Mouse (Mus musculus) hindbrain, embryonic 14.5 days (tissue): ENCODE measurements at regions not wholly inside any gene's neighbourhood (a gene's known extent, or its start where the extent isn't known, plus 50 kb on each side); places are given as distances from the start of the nearest gene placed in this dataset.
"Not testable (repeated sequence)": the region's sequence is repeated elsewhere in the genome, so short reads cannot be mapped to it uniquely, and the experiment has no call there.

ENCODE experiments used
- ATAC-seq: fragments of 200-750 bp; cut with Nextera tagmentation; 2 replicates; pipeline ENCODE4 v1.8.0; 2017; ENCODE audit warnings: moderate number of reproducible peaks, mild to moderate bottlenecking, moderate TSS enrichment, moderate library complexity; ENCODE audit not compliant: low FRiP score
- DNase-seq: peaks from one replicate; pipeline ENCODE4 v3.0.0-alpha.2; 2015; ENCODE audit warnings: low spot score
- H3K27ac ChIP-seq: fragments of 300-500 bp; sonication (generic); 2 replicates; pipeline ENCODE4 v1.5.1; 2014; ENCODE audit warnings: mild to moderate bottlenecking, moderate library complexity
- H3K27me3 ChIP-seq: fragments of 300-500 bp; sonication (generic); 2 replicates; pipeline ENCODE4 v1.6.1; 2014; ENCODE audit warnings: mild to moderate bottlenecking, low read length, mixed read lengths; ENCODE audit not compliant: control insufficient read depth, insufficient read depth
- H3K36me3 ChIP-seq: fragments of 300-500 bp; sonication (generic); replicated peaks from 2 replicates; pipeline ENCODE4 v1.6.1; 2014; ENCODE audit not compliant: control insufficient read depth, insufficient read depth
- H3K4me1 ChIP-seq: fragments of 300-500 bp; sonication (generic); replicated peaks from 2 replicates; pipeline ENCODE4 v1.6.1; 2014; ENCODE audit warnings: antibody characterized with exemption, low read length, mixed read lengths; ENCODE audit not compliant: control insufficient read depth, insufficient read depth
- H3K4me2 ChIP-seq: fragments of 300-500 bp; sonication (generic); replicated peaks from 2 replicates; pipeline ENCODE4 v1.6.1; 2014; ENCODE audit warnings: mild to moderate bottlenecking, moderate library complexity
- H3K4me3 ChIP-seq: fragments of 300-500 bp; sonication (generic); replicated peaks from 2 replicates; pipeline ENCODE4 v1.5.1; 2014; ENCODE audit warnings: mild to moderate bottlenecking, low read length
- H3K9ac ChIP-seq: fragments of 300-500 bp; sonication (generic); 2 replicates; pipeline ENCODE4 v1.6.1; 2014
- H3K9me3 ChIP-seq: fragments of 300-500 bp; sonication (generic); 2 replicates; pipeline ENCODE4 v1.6.1; 2016; ENCODE audit warnings: low read length; ENCODE audit not compliant: control insufficient read depth
- WGBS: fragments of 180-500 bp; shearing (Covaris S2); extraction: QIAGEN DNeasy Blood & Tissue Kit; methylation state at CpG from one replicate; pipeline ENCODE4 v1.1.7; 2014; 5-methylcytosine and 5-hydroxymethylcytosine counted together

GRCm38 (mm10) chr13:11030874-11031273 lies 670.2 kb upstream of the Chrm3 start:
- not testable (repeated sequence) for H3K36me3 ChIP-seq, H3K9me3 ChIP-seq, H3K4me3 ChIP-seq, H3K4me1 ChIP-seq, H3K4me2 ChIP-seq, DNase-seq, H3K27ac ChIP-seq, H3K9ac ChIP-seq, H3K27me3 ChIP-seq, ATAC-seq

DNA sequence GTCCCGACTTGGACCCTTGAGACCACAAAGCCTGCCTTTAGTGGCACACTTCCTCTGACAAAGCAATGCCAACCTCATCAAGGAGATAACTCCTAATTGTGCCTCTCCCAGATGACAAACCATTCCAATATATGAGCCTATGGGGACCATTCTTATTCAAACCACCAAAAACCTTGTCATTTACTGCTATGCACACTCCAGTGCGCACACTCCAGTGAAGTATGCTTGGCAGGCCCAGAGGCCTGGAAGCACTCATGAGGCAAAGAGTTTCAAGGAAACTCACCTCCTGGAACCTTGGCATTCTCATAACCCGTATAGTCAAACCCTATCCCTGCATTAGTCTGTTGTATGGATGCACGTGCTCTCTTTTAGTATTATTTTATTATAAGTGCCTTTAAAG lies 669.7 kb upstream of the Chrm3 start:
- ATAC-seq: no peak
- Histone ChIP-seq H3K27me3 (no peaks in the 10 kb centered on the region), H3K4me3 (no peak overlapping the region), H3K27ac (no peak overlapping the region), H3K9ac (no peak overlapping the region), H3K36me3 (no peaks in the 10 kb centered on the region), H3K9me3 (no peaks in the 10 kb centered on the region), H3K4me2 (no peak overlapping the region), H3K4me1 (0 out of 2 replicates have a peak, but pooled peaks cover 4% of the 10 kb centered on the region)
- 81% methylated on average over 4 of the region's 4 CpGs for WGBS
- DNase-seq: no peak

GRCm38 (mm10) chr13:11025918-11026317 lies 665.3 kb upstream of the Chrm3 start:
- whole genome bisulfite sequencing: 55% methylated on average over 3 of the region's 3 CpGs

GRCm38 (mm10) chr13:11024441-11024840 lies 663.8 kb upstream of the Chrm3 start:
- 0 out of 2 replicates have a peak, but pooled peaks cover 4% of the 10 kb centered on the region for H3K4me1 ChIP-seq
- H3K36me3 ChIP-seq: no peaks in the 10 kb centered on the region
- 89% methylated on average over 2 of the region's 2 CpGs for WGBS
- H3K9ac ChIP-seq: no peak overlapping the region
- no peak overlapping the region for H3K27ac ChIP-seq
- DNase-seq: no peak
- ATAC-seq: no peak
- H3K27me3 ChIP-seq: no peaks in the 10 kb centered on the region
- no peak overlapping the region for H3K4me2 ChIP-seq
- H3K4me3 ChIP-seq: no peak overlapping the region
- no peaks in the 10 kb centered on the region for H3K9me3 ChIP-seq

More at GRCm38 (mm10) chr13:11025918-11026317, 665.3 kb upstream of the Chrm3 start:
- Histone ChIP-seq H3K9ac (no peak overlapping the region), H3K4me2 (no peak overlapping the region), H3K4me3 (no peak overlapping the region), H3K9me3 (no peaks in the 10 kb centered on the region), H3K4me1 (0 out of 2 replicates have a peak, but pooled peaks cover 4% of the 10 kb centered on the region), H3K27ac (no peak overlapping the region), H3K36me3 (no peaks in the 10 kb centered on the region), H3K27me3 (no peaks in the 10 kb centered on the region)
- DNase-seq: peak; percentile 26
- no peak for ATAC-seq

- no peaks in the 10 kb centered on the region for H3K9me3 ChIP-seq
- H3K36me3 ChIP-seq: no peaks in the 10 kb centered on the region
- no peak overlapping the region for H3K4me3 ChIP-seq
- no peaks in the 10 kb centered on the region for H3K27me3 ChIP-seq
- no peak overlapping the region for H3K9ac ChIP-seq
- ATAC-seq (no peak), DNase-seq (no peak)
- 88% methylated on average over 7 of the region's 7 CpGs for WGBS
- H3K4me1 ChIP-seq: no peaks in the 10 kb centered on the region
- no peak overlapping the region for H3K4me2 ChIP-seq
- H3K27ac ChIP-seq: no peak overlapping the region
These were observed 656.9 kb upstream of the Chrm3 start for GRCm38 (mm10) chr13:11017584-11017983.

DNA sequence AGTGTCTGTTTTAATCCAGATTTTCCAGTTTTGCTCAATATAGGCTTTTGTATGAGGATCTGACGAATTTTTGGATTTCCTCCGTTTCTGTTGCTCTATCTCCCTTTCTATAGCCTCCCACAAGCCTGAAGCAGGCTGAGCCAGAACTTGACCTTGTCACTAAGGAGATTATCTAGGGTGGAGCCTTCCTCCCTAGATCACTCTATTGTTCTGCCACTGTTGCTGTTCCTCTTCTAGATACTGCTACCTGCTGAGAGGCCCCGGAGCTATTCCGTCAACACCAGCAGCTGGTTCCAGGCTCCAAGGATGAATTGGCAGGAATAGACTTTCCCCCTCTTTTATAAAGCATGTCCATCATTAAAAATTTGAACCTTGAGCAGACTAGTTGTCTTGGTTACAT lies 644.7 kb upstream of the Chrm3 start:
- H3K4me1 ChIP-seq: no peaks in the 10 kb centered on the region
- DNase-seq (no peak), ATAC-seq (no peak)
- no peak overlapping the region for H3K27ac ChIP-seq
- WGBS: 34% methylated on average over 4 of the region's 4 CpGs
- H3K36me3 ChIP-seq: no peaks in the 10 kb centered on the region
- H3K9me3 ChIP-seq: no peaks in the 10 kb centered on the region
- H3K9ac ChIP-seq: no peak overlapping the region
- no peak overlapping the region for H3K4me3 ChIP-seq
- no peaks in the 10 kb centered on the region for H3K27me3 ChIP-seq
- no peak overlapping the region for H3K4me2 ChIP-seq

DNA sequence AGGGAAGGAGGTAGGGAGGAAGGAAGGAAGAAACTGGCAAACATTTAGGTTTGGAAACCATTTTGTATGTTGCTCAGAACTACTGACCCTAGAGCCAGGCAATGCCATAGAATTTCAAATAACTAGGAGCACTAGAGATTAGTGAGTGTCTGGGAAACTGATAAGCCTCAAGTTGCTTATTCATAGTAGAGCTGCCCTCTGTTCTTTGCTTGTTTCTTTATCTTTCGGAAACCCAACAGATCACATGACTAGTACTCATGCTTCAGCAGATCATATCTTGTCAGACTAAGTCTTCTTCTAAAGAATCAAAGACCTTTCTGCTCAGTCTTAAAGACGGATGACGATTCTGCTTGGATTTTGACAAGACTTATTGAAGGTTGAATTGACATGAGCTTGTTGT lies 630.5 kb upstream of the Chrm3 start:
- no peaks in the 10 kb centered on the region for H3K9me3 ChIP-seq
- no peak overlapping the region for H3K4me3 ChIP-seq
- H3K4me1 ChIP-seq: no peaks in the 10 kb centered on the region
- ATAC-seq (no peak), DNase-seq (no peak)
- no peaks in the 10 kb centered on the region for H3K36me3 ChIP-seq
- H3K4me2 ChIP-seq: no peak overlapping the region
- WGBS: 94% methylated on average over 3 of the region's 3 CpGs
- no peak overlapping the region for H3K27ac ChIP-seq
- H3K27me3 ChIP-seq: no peaks in the 10 kb centered on the region
- no peak overlapping the region for H3K9ac ChIP-seq

- Histone ChIP-seq H3K4me2 (no peak overlapping the region), H3K4me1 (no peaks in the 10 kb centered on the region)
- no peak for DNase-seq
These were observed 629.9 kb upstream of the Chrm3 start for GRCm38 (mm10) chr13:10990503-10991025.

DNA sequence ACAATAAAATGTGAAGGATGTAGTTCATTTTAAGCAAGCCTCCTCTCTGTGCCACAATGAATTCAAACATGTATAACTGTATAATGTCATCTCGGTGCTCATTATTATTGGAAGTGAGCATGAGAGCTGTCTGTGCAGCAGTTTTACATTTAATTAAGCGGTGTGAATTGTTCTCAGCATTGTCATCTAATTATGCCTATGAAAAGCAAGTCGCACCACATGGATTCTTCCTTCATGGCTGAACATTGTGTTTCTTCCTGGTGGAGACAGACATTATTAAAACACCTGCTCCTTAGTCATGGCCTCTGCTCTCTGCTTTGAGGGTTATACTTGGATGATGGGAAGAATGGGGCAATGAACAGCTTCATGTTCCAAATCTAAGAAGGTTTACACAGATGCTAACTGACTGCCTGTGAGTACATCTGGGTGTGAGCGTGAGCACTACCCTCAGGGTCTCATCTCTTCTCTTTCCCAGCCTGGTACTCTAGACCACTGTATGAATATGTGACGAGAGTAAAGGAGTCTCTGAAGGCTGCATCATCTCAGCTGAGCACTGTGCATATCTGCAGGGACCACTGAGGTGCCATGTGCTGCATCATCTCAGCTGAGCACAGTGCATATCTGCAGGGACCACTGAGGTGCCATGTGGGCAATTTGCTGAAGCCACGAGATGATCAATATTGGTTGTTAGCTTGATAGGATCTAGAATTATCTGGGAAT lies 628.6 kb upstream of the Chrm3 start:
- Histone ChIP-seq H3K9me3 (no peaks in the 10 kb centered on the region), H3K27ac (no peak overlapping the region), H3K4me1 (no peaks in the 10 kb centered on the region), H3K9ac (no peak overlapping the region), H3K36me3 (no peaks in the 10 kb centered on the region), H3K4me3 (no peak overlapping the region), H3K4me2 (no peak overlapping the region), H3K27me3 (no peaks in the 10 kb centered on the region)
- WGBS: 56% methylated on average over 6 of the region's 6 CpGs
- peak; percentile 66 for ATAC-seq
- no peak for DNase-seq

More at GRCm38 (mm10) chr13:10990503-10991025, 629.9 kb upstream of the Chrm3 start:
- H3K27me3 ChIP-seq: no peaks in the 10 kb centered on the region
- H3K27ac ChIP-seq: no peak overlapping the region
- no peaks in the 10 kb centered on the region for H3K9me3 ChIP-seq
- no peaks in the 10 kb centered on the region for H3K36me3 ChIP-seq
- no peak overlapping the region for H3K4me3 ChIP-seq
- no peak overlapping the region for H3K9ac ChIP-seq
- WGBS: 83% methylated on average over 4 of the region's 4 CpGs
- no peak for ATAC-seq
